Mouse (Mus musculus): ENCODE measurements around the gene Pou2af1. TPM values are rescaled to one million over a fixed set of nuclear protein-coding genes. Genes with fewer than 3 reads are reported as not detected.
A peak's percentile ranks its signal among the peaks of the same experiment; 100 is the strongest.

Gene Pou2af1
- polyA plus RNA-seq (2012; rRNA removed): 14.0 and 32.6 TPM in 2 replicates

DNA sequence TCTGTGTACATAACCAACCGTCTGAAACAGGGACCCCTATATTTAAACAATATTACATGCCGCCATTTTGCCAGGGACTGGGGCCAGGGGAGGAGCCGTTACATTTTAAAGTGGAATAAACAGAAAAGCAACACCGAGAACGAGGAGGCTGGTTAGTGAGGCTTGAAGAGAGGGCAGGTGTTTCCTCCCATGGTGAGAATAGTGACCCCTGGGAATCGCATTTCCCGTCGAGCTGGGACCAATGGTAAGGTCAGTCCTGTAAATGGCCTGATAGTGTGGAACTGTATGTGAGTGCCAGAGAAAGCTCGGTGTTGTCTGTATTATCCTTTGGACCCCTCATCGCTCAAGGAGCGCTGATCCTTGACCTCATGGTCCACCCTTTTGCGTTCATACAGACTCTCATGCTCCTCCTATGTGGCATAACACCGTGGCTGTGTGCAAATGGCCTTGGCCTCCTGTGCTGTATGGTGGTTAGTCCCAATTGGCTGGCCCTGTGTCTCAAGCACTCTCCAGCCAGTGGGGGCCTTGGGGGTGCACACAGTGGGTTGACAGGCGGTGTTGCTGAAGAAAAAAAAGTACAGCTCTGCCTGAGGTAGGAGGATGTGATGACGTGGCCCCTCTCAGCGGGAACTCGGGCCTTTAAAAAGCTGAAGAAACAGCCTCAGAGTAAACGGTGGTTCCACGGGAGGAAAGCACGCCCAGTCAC lies at the start of gene Pou2af1:
Gene Pou2af1, plus strand, starts transcription at position 686 of the 706 bp plus-strand sequence.
- no peaks in the 10 kb centered on the region for H3K36me3 ChIP-seq (ENCODE audit: control insufficient read depth, insufficient read depth, low read length)
- H3K4me3 ChIP-seq (ENCODE audit: low read depth, low read length): peak within 1 kb of the TSS; percentile 55
- H3K27ac ChIP-seq (ENCODE audit: insufficient read depth, low read depth, low read length): peak within 1 kb of the TSS; percentile 77
- peaks cover 3% of the 10 kb centered on the region; the same call in 1 of the 2 replicates for H3K4me1 ChIP-seq (ENCODE audit: control insufficient read depth, insufficient read depth, insufficient read length, low read length)
- no peaks in the 10 kb centered on the region for H3K27me3 ChIP-seq (ENCODE audit: control insufficient read depth, insufficient read depth, low read length)
- WGBS: 86% methylated on average over 20 of the region's 20 CpGs
- no peak for TF ChIP-seq CTCF (IDR thresholded peaks at IDR 0.05; ENCODE audit: extremely low read depth, insufficient read length, insufficient replicate concordance, low read depth, low read length)
- no peak; the same call in 1 of the 2 replicates for TF ChIP-seq POLR2A (IDR thresholded peaks at IDR 0.05; ENCODE audit: low read depth, low read length)

- no peaks in the 10 kb centered on the region for H3K27me3 ChIP-seq (ENCODE audit: control insufficient read depth, insufficient read depth, low read length)
- 86% methylated on average over 5 of the region's 5 CpGs for WGBS
- H3K27ac ChIP-seq (ENCODE audit: insufficient read depth, low read depth, low read length): no peak overlapping the region
- no peak overlapping the region for H3K4me3 ChIP-seq (ENCODE audit: low read depth, low read length)
- H3K4me1 ChIP-seq (ENCODE audit: control insufficient read depth, insufficient read depth, insufficient read length, low read length): peaks cover 24% of the 10 kb centered on the region
- no peaks in the 10 kb centered on the region for H3K36me3 ChIP-seq (ENCODE audit: control insufficient read depth, insufficient read depth, low read length)
- TF ChIP-seq POLR2A (IDR thresholded peaks at IDR 0.05; ENCODE audit: low read depth, low read length): no peak
- no peak for TF ChIP-seq CTCF (IDR thresholded peaks at IDR 0.05; ENCODE audit: extremely low read depth, insufficient read length, insufficient replicate concordance, low read depth, low read length)
Measured at GRCm38 (mm10) chr9:51163989-51164388, 49.5 kb upstream of the Pou2af1 start.

DNA sequence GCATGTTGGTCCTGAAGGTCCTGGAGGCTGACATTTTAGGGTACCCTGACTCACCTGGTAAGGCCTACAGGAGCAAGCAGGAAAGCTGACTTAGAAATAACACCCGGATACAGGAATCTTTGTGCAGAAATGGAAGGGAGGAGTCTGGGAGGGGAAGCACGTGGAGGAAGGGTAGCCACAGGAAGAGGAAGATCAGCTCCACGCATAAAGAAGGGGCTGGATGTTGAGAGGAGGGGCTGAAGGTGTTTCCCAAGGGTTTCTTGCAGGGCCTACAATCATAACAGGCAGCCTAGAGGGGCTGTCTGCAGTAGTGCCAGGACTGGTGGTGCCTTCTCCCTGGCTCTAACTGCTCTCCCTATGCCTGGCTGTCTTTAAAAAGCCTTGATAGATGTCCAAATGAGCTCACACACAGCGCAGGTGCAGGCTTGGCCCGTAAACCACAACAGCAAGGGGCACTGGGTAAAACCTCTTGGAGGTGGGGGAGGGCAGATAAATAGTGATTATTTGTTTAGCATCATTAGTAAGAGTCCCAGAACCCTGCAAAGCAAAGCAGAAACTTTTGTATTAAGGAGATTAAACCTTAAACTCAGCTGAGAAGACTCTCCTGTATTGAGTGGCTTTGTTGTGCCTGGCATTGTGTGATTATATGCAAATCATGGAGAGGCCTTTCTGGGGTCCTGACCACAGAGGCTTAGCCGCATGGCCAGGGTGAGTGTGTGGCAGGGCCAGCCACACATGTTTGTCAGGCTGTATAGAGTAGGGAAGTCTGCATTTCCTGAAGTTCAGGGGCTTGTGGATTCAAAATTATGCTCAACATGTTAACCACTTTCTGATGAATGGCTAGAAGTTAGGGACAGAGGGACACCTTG lies 48.0 kb upstream of the Pou2af1 start, which contains the start of gene Gm32742:
Gene Gm32742, minus strand, starts transcription at position 206 of the 869 bp plus-strand sequence.
- no peak within 1 kb of the TSS for H3K4me3 ChIP-seq (ENCODE audit: low read depth, low read length)
- WGBS: 30% methylated on average over 6 of the region's 6 CpGs
- peaks cover 32% of the 10 kb centered on the region for H3K4me1 ChIP-seq (ENCODE audit: control insufficient read depth, insufficient read depth, insufficient read length, low read length)
- H3K27ac ChIP-seq (ENCODE audit: insufficient read depth, low read depth, low read length): no peak within 1 kb of the TSS
- no peaks in the 10 kb centered on the region for H3K27me3 ChIP-seq (ENCODE audit: control insufficient read depth, insufficient read depth, low read length)
- TF ChIP-seq POLR2A (IDR thresholded peaks at IDR 0.05; ENCODE audit: low read depth, low read length) (no peak), CTCF (IDR thresholded peaks at IDR 0.05; ENCODE audit: extremely low read depth, insufficient read length, insufficient replicate concordance, low read depth, low read length) (no peak)
- no peaks in the 10 kb centered on the region for H3K36me3 ChIP-seq (ENCODE audit: control insufficient read depth, insufficient read depth, low read length)

DNA sequence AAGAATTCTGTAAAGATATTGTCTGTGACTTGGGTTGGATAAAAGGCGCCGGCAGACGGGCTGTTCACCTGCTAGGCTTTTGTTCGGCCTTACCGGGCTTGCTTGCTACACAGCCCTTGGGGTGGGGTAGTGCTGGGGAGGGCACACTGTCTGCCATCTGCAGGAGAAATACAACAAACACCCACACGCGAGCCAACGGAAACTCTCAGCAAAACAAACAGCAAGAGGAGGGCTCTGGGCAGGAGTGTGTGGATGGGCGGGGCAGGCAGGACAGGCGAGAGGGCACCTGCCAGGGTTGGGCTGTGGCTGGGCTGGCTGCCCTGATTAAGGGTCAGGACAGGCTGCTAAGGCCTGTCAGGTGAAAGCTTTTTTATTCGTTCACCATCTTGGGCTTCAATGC lies 45.6 kb upstream of the Pou2af1 start:
- 17% methylated on average over 11 of the region's 11 CpGs for WGBS
- Histone ChIP-seq H3K27ac (ENCODE audit: insufficient read depth, low read depth, low read length) (peak overlapping the region; percentile 50), H3K4me3 (ENCODE audit: low read depth, low read length) (no peak overlapping the region), H3K27me3 (ENCODE audit: control insufficient read depth, insufficient read depth, low read length) (no peaks in the 10 kb centered on the region), H3K36me3 (ENCODE audit: control insufficient read depth, insufficient read depth, low read length) (no peaks in the 10 kb centered on the region), H3K4me1 (ENCODE audit: control insufficient read depth, insufficient read depth, insufficient read length, low read length) (peaks cover 32% of the 10 kb centered on the region)
- TF ChIP-seq CTCF (IDR thresholded peaks at IDR 0.05; ENCODE audit: extremely low read depth, insufficient read length, insufficient replicate concordance, low read depth, low read length): no peak
- no peak for TF ChIP-seq POLR2A (IDR thresholded peaks at IDR 0.05; ENCODE audit: low read depth, low read length)

GRCm38 (mm10) chr9:51168698-51169097 lies 44.8 kb upstream of the Pou2af1 start:
- peaks cover 35% of the 10 kb centered on the region for H3K4me1 ChIP-seq (ENCODE audit: control insufficient read depth, insufficient read depth, insufficient read length, low read length)
- 34% methylated on average over 5 of the region's 5 CpGs for WGBS

GRCm38 (mm10) chr9:51169133-51169532 lies 44.4 kb upstream of the Pou2af1 start:
- Histone ChIP-seq H3K36me3 (ENCODE audit: control insufficient read depth, insufficient read depth, low read length) (no peaks in the 10 kb centered on the region), H3K27ac (ENCODE audit: insufficient read depth, low read depth, low read length) (no peak overlapping the region), H3K4me3 (ENCODE audit: low read depth, low read length) (no peak overlapping the region), H3K4me1 (ENCODE audit: control insufficient read depth, insufficient read depth, insufficient read length, low read length) (peaks cover 35% of the 10 kb centered on the region), H3K27me3 (ENCODE audit: control insufficient read depth, insufficient read depth, low read length) (no peaks in the 10 kb centered on the region)
- 41% methylated on average over 7 of the region's 7 CpGs for WGBS
- TF ChIP-seq POLR2A (IDR thresholded peaks at IDR 0.05; ENCODE audit: low read depth, low read length): no peak

More at GRCm38 (mm10) chr9:51168698-51169097, 44.8 kb upstream of the Pou2af1 start:
- Histone ChIP-seq H3K36me3 (ENCODE audit: control insufficient read depth, insufficient read depth, low read length) (no peaks in the 10 kb centered on the region), H3K27ac (ENCODE audit: insufficient read depth, low read depth, low read length) (peak overlapping the region; percentile 50), H3K27me3 (ENCODE audit: control insufficient read depth, insufficient read depth, low read length) (no peaks in the 10 kb centered on the region), H3K4me3 (ENCODE audit: low read depth, low read length) (no peak overlapping the region)
- no peak for TF ChIP-seq CTCF (IDR thresholded peaks at IDR 0.05; ENCODE audit: extremely low read depth, insufficient read length, insufficient replicate concordance, low read depth, low read length)
- TF ChIP-seq POLR2A (IDR thresholded peaks at IDR 0.05; ENCODE audit: low read depth, low read length): no peak

DNA sequence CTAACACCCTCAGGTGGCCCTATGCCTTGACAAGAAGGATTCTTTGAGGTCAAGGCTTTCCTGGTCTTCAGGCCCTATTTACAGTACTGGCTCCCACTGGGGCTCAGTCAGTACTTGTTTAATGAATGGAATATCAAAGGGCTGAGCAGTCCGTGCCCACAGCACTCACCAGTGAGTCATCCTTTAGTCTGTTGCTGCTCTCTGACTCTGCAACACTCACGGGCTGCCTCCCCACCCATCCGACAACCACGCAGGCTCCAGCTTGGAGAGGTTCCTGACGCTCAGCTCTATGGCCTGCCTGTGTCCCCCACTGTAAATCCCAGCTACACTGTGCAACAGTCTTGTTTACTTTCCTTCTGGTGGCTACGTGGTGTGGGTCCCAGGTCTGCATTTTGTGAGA lies 43.2 kb upstream of the Pou2af1 start:
- H3K27ac ChIP-seq (ENCODE audit: insufficient read depth, low read depth, low read length): no peak overlapping the region
- no peak overlapping the region for H3K4me3 ChIP-seq (ENCODE audit: low read depth, low read length)
- TF ChIP-seq POLR2A (IDR thresholded peaks at IDR 0.05; ENCODE audit: low read depth, low read length) (no peak), CTCF (IDR thresholded peaks at IDR 0.05; ENCODE audit: extremely low read depth, insufficient read length, insufficient replicate concordance, low read depth, low read length) (no peak)
- WGBS: 67% methylated on average over 6 of the region's 6 CpGs
- H3K27me3 ChIP-seq (ENCODE audit: control insufficient read depth, insufficient read depth, low read length): no peaks in the 10 kb centered on the region
- peaks cover 37% of the 10 kb centered on the region for H3K4me1 ChIP-seq (ENCODE audit: control insufficient read depth, insufficient read depth, insufficient read length, low read length)
- no peaks in the 10 kb centered on the region for H3K36me3 ChIP-seq (ENCODE audit: control insufficient read depth, insufficient read depth, low read length)

Data from small intestine, adult 2 months (tissue).